Mouse (Mus musculus): ENCODE measurements around the gene Zfp131.

GRCm38 (mm10) chr13:119817579-119818206 lies 27.0 kb upstream of the Zfp131 start:
- TF ChIP-seq CTCF (IDR thresholded peaks at IDR 0.05; ENCODE audit: extremely low read depth, insufficient read depth, low read length) (no peak), POLR2A (IDR thresholded peaks at IDR 0.05; ENCODE audit: extremely low read depth, insufficient read depth, low read length) (no peak)

Measured in cortical plate, adult 2 months (tissue).